Mouse (Mus musculus): ENCODE measurements around the gene Mmp23. TPM values are rescaled to one million over a fixed set of nuclear protein-coding genes. Genes with fewer than 3 reads are reported as not detected.

Mmp23 gene
- polyA plus RNA-seq, 1 experiment, result 22.4 TPM

DNA sequence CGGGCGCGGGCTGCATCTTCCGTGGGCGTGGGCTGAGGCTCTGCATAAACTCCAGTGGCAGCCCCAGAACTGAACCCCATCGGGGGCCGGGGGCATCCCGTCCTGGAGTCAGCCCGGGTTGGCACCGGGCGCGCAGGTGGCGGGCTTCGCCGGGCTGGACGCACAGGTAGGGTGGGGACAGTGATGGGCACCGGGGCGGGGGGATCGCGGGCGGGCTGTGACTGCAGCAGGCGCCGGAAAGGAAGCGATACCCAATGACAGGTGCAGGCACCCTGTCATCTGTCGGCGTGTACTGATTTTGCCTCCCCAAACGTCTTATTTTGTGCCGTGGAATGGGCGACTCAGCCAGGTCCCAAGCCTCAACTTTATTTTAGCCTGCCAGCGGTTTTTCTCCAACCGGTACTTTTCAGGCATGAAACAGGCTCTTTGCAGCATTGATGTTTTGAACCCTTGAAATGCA, 51.2 kb downstream of the Mmp23 start:
- no peak for DNase-seq
- no peaks in the 10 kb centered on the region; the same call in 1 of the 2 replicates for H3K36me3 ChIP-seq (ENCODE audit: control insufficient read depth, insufficient read depth, low read length)
- WGBS, result 2% methylated on average over 31 of the region's 31 CpGs
- H3K27ac ChIP-seq (ENCODE audit: insufficient read depth, low read depth, low read length), result peak overlapping the region; percentile 76
- no peak for TF ChIP-seq POLR2A (IDR thresholded peaks at IDR 0.05; ENCODE audit: low read depth, low read length)
- no peak for TF ChIP-seq CTCF (conservative IDR thresholded peaks at IDR 0.05; ENCODE audit: insufficient read depth, insufficient read length, low read depth, low read length)
- H3K27me3 ChIP-seq (replicated peaks; ENCODE audit: control insufficient read depth, insufficient read depth, low read length), result no peaks in the 10 kb centered on the region
- H3K4me1 ChIP-seq (ENCODE audit: control insufficient read depth, insufficient read depth, low read length), result 0 out of 2 replicates have a peak, but pooled peaks cover 4% of the 10 kb centered on the region
- H3K4me3 ChIP-seq (ENCODE audit: insufficient read depth, low read depth, low read length), result peak overlapping the region; percentile 95

DNA sequence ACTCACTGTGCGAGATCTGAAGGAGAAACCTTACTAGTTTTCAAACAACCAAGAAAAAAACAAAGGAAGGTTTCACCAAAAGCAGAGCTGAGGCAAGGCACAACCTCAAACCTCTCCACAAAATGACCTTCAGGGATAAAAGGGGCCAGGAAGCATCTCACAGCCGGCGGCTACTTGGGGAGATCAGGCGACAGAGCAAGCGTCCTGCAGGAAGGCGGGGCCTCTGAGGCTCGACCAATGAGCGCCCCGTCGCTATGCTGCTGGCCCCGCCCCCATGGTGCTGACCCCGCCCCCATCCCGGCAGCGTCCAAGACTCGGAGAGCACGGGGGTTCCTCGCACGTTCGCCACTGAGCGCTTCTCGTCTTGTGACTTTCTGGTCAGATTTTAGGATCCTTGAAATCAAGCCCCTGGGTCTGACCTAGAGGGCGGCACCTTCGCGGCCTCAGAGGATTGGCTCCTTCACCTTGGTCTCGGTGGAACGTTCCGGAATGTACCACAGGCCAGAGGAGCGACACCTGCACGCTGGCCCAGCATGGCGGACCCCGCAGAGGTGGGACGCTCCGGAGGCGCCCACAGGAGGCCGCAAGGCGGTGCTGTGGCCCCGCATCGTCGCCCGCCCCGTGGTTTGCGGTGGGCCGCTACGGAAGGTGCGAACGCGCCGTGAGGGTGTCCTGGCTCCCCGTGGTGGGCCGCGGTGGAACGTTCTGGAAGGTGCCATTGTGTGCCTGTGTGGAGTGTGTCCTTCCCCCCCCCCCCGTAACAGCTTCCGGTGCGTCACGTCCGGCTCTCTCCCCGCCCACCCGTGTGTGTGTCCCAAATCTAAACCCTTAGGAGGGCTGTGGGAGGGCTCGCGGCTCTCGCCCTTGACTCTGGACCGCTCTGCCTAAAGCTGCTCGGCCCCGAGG, 51.8 kb downstream of the Mmp23 start, which contains the start of gene Slc35e2:
Gene Slc35e2, plus strand, starts transcription at position 326 of the 906 bp plus-strand sequence.
- DNase-seq, result peak; percentile 96
- no peaks in the 10 kb centered on the region; the same call in 1 of the 2 replicates for H3K36me3 ChIP-seq (ENCODE audit: control insufficient read depth, insufficient read depth, low read length)
- TF ChIP-seq POLR2A (IDR thresholded peaks at IDR 0.05; ENCODE audit: low read depth, low read length) (peak; percentile 62), CTCF (conservative IDR thresholded peaks at IDR 0.05; ENCODE audit: insufficient read depth, insufficient read length, low read depth, low read length) (no peak)
- H3K4me1 ChIP-seq (ENCODE audit: control insufficient read depth, insufficient read depth, low read length), result 0 out of 2 replicates have a peak, but pooled peaks cover 6% of the 10 kb centered on the region
- no peaks in the 10 kb centered on the region for H3K27me3 ChIP-seq (replicated peaks; ENCODE audit: control insufficient read depth, insufficient read depth, low read length)
- peak within 1 kb of the TSS; percentile 98 for H3K27ac ChIP-seq (ENCODE audit: insufficient read depth, low read depth, low read length)
- WGBS, result under 1% methylated on average over 65 of the region's 65 CpGs
- H3K4me3 ChIP-seq (ENCODE audit: insufficient read depth, low read depth, low read length), result peak within 1 kb of the TSS; percentile 95

Other genes with a start within 250 kb of the Mmp23 start
- 0.27 and 0.42 TPM in 2 replicates for gene Cfap74, start 244.2 kb downstream of the Mmp23 start, polyA plus RNA-seq (2012; rRNA removed)
- gene Tmem52, start 184.3 kb downstream of the Mmp23 start, polyA plus RNA-seq (2012; rRNA removed), result 14.7 and 15.7 TPM in 2 replicates
- gene Gnb1, start 162.0 kb downstream of the Mmp23 start, polyA plus RNA-seq (2012; rRNA removed), result 399 and 462 TPM in 2 replicates
- 141 and 153 TPM in 2 replicates for gene Nadk, start 91.0 kb downstream of the Mmp23 start, polyA plus RNA-seq (2012; rRNA removed)
- 7.5 and 7.9 TPM in 2 replicates for gene Slc35e2, start 52.0 kb downstream of the Mmp23 start, polyA plus RNA-seq (2012; rRNA removed)
- gene Cdk11b, start 28.5 kb downstream of the Mmp23 start, polyA plus RNA-seq (2012; rRNA removed), result 19.2 and 24.8 TPM in 2 replicates
- not detected in 2 replicates for gene Gm10563, start 8.0 kb downstream of the Mmp23 start, polyA plus RNA-seq (2012; rRNA removed)
- 57.7 and 72.6 TPM in 2 replicates for gene Mib2, start 15.8 kb upstream of the Mmp23 start, polyA plus RNA-seq (2012; rRNA removed)
- 9.8 and 10.6 TPM in 2 replicates for gene Fndc10, start 41.0 kb upstream of the Mmp23 start, polyA plus RNA-seq (2012; rRNA removed)
- 81.9 and 101 TPM in 2 replicates for gene Ssu72, start 51.4 kb upstream of the Mmp23 start, polyA plus RNA-seq (2012; rRNA removed)
- gene Tmem240, start 81.4 kb upstream of the Mmp23 start, polyA plus RNA-seq (2012; rRNA removed), result 0.67 TPM in 2 replicates
- 130 and 145 TPM in 2 replicates for gene Atad3a, start 107.7 kb upstream of the Mmp23 start, polyA plus RNA-seq (2012; rRNA removed)
- gene Vwa1, start 121.3 kb upstream of the Mmp23 start, polyA plus RNA-seq (2012; rRNA removed), result 21.8 and 27.2 TPM in 2 replicates
- gene Tmem88b, start 132.5 kb upstream of the Mmp23 start, polyA plus RNA-seq (2012; rRNA removed), result 1.8 and 2.4 TPM in 2 replicates
- gene Ankrd65, start 137.1 kb upstream of the Mmp23 start, polyA plus RNA-seq (2012; rRNA removed), result 2.8 and 3.2 TPM in 2 replicates
- 83.1 and 91.1 TPM in 2 replicates for gene Mrpl20, start 149.5 kb upstream of the Mmp23 start, polyA plus RNA-seq (2012; rRNA removed)
- 54.1 and 56.8 TPM in 2 replicates for gene Ccnl2, start 159.1 kb upstream of the Mmp23 start, polyA plus RNA-seq (2012; rRNA removed)
- gene Aurkaip1, start 177.9 kb upstream of the Mmp23 start, polyA plus RNA-seq (2012; rRNA removed), result 164 and 195 TPM in 2 replicates
- gene Mxra8, start 186.3 kb upstream of the Mmp23 start, polyA plus RNA-seq (2012; rRNA removed), result 98.0 and 115 TPM in 2 replicates
- gene Dvl1, start 194.0 kb upstream of the Mmp23 start, polyA plus RNA-seq (2012; rRNA removed), result 123 and 174 TPM in 2 replicates
- gene Tas1r3, start 210.0 kb upstream of the Mmp23 start, polyA plus RNA-seq (2012; rRNA removed), result 0.64 and 0.72 TPM in 2 replicates
- gene Cptp, start 216.1 kb upstream of the Mmp23 start, polyA plus RNA-seq (2012; rRNA removed), result 46.2 and 53.1 TPM in 2 replicates
- 26.0 and 28.9 TPM in 2 replicates for gene Ints11, start 216.2 kb upstream of the Mmp23 start, polyA plus RNA-seq (2012; rRNA removed)
- gene Pusl1, start 238.4 kb upstream of the Mmp23 start, polyA plus RNA-seq (2012; rRNA removed), result 27.3 and 34.1 TPM in 2 replicates
- 14.6 and 18.3 TPM in 2 replicates for gene Acap3, start 238.4 kb upstream of the Mmp23 start, polyA plus RNA-seq (2012; rRNA removed)